Mouse (Mus musculus) ES-Bruce4 (cell line): ENCODE measurements around the gene AI854703.

Experiments used
- CTCF ChIP-seq: IDR thresholded peaks from one replicate; pipeline ENCODE4 v1.8.1; 2011; ENCODE audit warnings: low read depth, low read length
- POLR2A ChIP-seq: IDR thresholded peaks from one replicate; pipeline ENCODE4 v1.8.1; 2011; ENCODE audit warnings: low read length; ENCODE audit not compliant: insufficient read depth

- TF ChIP-seq CTCF (no peak), POLR2A (no peak)
Measured at GRCm38 (mm10) chr6:48578736-48579135, 47.8 kb upstream of the AI854703 start.
